Mouse (Mus musculus): ENCODE results near the gene Spast.

DNA sequence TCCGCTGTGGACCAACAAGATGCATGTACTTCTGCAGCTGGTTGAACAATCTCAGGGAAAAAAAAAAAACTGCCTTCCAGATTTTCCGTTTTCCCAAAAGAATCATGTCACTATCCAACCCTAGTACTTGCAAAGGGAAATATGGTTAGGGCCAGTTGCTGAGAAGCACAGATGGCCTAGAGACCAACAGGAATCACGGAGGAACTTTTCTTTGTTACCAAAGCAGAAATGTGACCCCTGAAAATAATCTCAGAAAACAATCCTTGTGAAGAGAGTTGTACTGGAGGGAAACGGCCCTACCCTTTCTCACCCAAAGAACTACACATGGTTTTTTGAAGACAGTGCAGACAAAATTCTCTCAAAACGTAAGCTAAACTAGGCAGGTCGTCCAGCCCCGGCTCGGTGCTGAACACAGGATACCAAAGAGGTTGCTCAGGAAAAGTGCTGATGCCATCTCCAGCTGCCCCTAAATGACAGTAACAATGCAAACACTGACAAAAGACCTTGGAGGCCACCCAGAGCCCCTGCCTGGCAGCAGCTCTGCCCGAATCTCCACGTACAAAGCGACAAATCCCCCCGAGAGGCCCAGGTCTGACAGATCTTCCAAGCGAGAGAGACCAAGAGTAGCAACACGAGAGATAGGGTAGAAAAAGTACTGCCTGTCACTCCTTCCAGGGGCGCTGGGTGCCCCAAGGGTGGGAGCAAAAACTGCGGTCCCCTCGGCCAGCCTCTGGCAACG lies 44.9 kb upstream of the Spast start:
- 0 out of 2 replicates have a peak, but pooled peaks have one; percentile 1 for TF ChIP-seq CTCF (IDR thresholded peaks at IDR 0.05; ENCODE audit: low read depth, low read length)
- no peak for TF ChIP-seq POLR2A (IDR thresholded peaks at IDR 0.05; ENCODE audit: extremely low read depth, insufficient read depth, low read length)

Data from liver, adult 2 months (tissue).